Mouse (Mus musculus): Measurements from ENCODE around the gene Hoxd3.

Hoxd3 gene

DNA sequence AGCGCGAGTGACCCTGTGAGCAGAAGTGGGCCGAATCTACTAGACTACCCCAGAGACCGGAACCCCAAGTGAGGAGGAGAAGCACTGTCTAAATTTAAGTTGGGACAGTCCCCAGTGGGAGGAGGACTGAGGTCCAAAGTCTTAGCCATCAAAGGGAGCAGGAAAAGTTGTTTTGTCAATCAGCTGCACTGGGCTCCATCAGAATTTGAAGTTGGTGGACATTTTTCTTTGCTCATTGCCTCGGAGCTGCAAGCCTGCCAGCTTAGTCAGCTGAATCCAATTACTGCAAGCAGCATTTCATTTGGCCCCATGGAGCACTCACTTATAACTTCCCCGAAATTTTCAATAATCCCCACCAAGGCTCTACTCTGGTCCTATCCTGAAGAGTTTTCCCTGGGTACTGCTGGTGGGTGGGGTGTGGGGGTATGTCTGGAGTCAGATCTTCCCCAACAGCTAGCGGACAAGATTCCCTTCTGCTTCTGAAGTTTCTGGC is 25.9 kb downstream of the Hoxd3 start:
- in situ Hi-C loops (cut with MboI, MseI): loop anchor here in 1 of 2 experiments (25.0 kb wide), 2 partner anchors 850 to 1875 kb away; no protein-coding TSS in a partner anchor

DNA sequence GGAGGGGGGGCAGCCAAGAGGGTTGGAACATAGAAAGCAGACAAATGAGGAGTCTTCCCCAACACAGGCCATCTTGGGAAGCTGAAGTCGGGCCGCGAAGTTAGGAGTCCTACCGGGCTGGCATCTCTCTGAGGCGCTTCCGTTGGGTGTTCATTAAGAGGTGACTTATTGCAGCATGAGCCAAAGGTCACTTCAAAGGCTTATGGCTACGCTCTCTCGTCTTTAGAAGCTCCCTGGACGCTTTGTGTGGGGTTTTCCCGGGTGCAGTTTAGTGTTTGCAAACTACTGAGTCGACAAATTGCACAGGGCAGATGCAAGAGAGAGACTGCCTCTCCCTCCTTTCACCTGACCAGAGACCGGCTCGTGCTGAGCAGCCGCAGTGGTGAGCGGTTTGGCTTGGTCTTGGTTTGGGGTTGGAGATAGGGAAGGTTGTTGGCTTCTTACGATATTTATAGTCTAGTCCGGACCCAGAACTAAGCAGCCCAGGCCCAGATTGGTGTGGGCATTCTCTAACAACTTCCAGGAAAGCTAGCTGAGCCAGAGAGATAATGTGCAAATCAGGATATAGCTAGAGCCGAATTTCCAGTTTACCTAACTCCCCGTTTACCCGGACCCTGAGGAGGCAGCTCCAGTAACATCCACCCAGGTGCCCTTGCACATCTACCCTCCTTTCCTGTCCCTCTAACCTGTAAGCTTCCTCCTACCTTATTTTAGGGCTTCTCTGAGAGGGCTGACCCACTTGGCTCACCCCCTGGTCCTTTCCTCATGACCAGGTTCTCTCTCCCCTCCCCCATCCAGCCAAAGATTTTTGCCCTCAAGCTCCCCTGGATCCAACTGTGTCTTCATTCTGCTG is 27.1 kb downstream of the Hoxd3 start:
- in situ Hi-C loops (cut with MboI, MseI): loop anchor here in 1 of 2 experiments (25.0 kb wide), 2 partner anchors 848 to 1877 kb away; no protein-coding TSS in a partner anchor

- in situ Hi-C loops (cut with MboI, MseI): loop anchor here in 1 of 2 experiments (25.0 kb wide), 2 partner anchors 848 to 1877 kb away; no protein-coding TSS in a partner anchor
These were observed 27.7 kb downstream of the Hoxd3 start for GRCm38 (mm10) chr2:74739476-74739800.

- in situ Hi-C loops (cut with MboI, MseI): loop anchor here in 1 of 2 experiments (25.0 kb wide), 2 partner anchors 847 to 1878 kb away; no protein-coding TSS in a partner anchor
These were observed 28.1 kb downstream of the Hoxd3 start for GRCm38 (mm10) chr2:74739869-74740268.

GRCm38 (mm10) chr2:74740311-74741091 is 28.8 kb downstream of the Hoxd3 start:
- in situ Hi-C loops (cut with MboI, MseI): loop anchor here in 1 of 2 experiments (25.0 kb wide), 2 partner anchors 847 to 1878 kb away; no protein-coding TSS in a partner anchor

- in situ Hi-C loops (cut with MboI, MseI): loop anchor here in 1 of 2 experiments (25.0 kb wide), 2 partner anchors 846 to 1879 kb away; no protein-coding TSS in a partner anchor
These were observed 29.7 kb downstream of the Hoxd3 start for GRCm38 (mm10) chr2:74741252-74741978.

- in situ Hi-C loops (cut with MboI, MseI): loop anchor here in 1 of 2 experiments (25.0 kb wide), 2 partner anchors 845 to 1880 kb away; no protein-coding TSS in a partner anchor
These were observed 30.2 kb downstream of the Hoxd3 start for GRCm38 (mm10) chr2:74741979-74742277.

DNA sequence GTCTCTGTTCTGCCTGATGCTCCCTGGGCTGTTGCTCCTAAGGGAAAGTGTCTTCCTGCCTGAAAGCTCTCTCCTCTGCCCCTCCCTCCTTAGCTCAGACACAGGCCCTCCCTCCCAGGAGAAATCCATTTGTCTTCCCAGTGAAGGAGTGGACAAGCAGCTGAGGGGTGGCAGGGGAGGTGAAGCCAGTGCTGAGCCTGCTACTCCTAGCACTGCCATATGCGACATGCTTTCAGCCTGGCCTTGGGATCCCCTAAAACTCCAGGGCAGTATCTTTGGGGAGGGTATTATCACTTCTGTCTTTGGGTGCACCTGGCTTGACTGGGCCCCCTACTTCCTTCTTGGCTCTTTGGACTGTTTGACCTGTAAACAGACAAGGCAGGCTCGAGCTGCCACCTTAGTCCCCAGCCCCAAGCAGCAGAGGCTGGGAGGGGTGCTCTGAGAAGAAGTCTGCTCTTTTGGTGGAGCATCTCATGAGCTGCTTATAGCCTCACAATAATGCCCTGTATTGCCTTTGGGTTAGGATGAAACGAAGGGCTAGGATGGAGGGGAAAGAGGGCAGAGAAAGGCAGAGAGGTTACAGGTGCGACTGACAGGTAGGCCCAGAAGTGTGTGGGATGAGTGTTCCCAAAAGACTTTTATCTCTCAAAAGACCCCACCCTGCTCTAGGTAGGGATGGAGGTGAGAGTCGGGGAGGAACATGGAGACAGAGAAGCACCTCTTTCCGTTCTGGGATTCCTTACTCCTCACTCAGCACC is 34.0 kb downstream of the Hoxd3 start:
- in situ Hi-C loops (cut with MboI, MseI): loop anchor here in 1 of 2 experiments (25.0 kb wide), 2 partner anchors 842 to 1883 kb away; no protein-coding TSS in a partner anchor

- in situ Hi-C loops (cut with MboI, MseI): loop anchor here in 1 of 2 experiments (25.0 kb wide), 2 partner anchors 841 to 1884 kb away; no protein-coding TSS in a partner anchor
These were observed 34.7 kb downstream of the Hoxd3 start for GRCm38 (mm10) chr2:74746298-74746921.

- in situ Hi-C loops (cut with MboI, MseI): loop anchor here in 1 of 2 experiments (25.0 kb wide), 2 partner anchors 840 to 1885 kb away; no protein-coding TSS in a partner anchor
These were observed 35.3 kb downstream of the Hoxd3 start for GRCm38 (mm10) chr2:74747006-74747405.

DNA sequence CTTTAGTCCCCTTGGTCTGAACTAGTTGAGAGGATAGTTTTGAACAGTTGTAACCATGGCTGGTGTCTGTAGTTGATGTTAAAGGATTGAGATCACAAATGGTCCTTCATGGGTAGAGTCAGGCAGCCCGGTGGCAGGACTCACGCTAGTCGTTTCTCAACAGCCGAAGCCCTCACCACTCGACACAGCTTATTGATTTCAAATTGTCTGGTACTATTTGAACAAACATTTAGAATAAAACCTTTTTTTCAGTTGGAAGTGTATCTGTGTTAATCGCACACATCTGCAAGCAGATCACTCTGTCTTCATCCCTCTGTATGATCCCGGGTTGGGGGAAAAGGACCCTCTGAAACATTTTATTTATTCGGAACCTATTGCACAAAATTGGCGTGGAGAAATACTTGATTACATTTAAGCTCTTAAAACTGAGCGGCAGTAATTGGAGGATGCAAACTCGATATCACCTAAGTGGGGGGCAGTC is 36.0 kb downstream of the Hoxd3 start:
- in situ Hi-C loops (cut with MboI, MseI): loop anchor here in 1 of 2 experiments (25.0 kb wide), 2 partner anchors 840 to 1885 kb away; no protein-coding TSS in a partner anchor

DNA sequence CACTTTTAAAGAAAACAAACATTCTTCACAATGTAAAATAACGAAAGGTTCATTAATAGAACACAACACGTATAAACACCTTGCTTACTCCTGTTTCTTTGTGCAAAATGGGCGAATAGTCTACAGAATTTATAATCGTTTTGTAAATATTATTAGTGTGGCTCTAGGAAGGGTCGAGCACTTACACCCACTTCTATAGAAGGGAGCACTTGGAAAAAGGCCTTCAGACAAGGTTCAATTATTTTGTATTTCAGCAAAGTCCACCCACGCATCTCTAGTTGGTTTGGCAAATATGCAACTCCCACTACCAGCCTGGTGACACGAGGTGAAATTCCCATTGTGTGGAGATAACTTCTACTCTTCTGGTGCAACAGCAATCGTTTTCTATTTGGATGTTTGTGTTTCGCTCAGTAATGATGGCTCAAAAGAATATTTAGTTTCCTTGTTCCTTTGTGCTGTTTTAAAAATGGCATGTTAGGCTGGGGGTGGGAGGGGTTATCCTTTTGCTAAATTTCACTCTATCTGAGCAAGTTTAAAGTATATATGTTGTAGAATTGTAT is 36.8 kb downstream of the Hoxd3 start:
- in situ Hi-C loops (cut with MboI, MseI): loop anchor here in 1 of 2 experiments (25.0 kb wide), 2 partner anchors 839 to 1886 kb away; no protein-coding TSS in a partner anchor

GRCm38 (mm10) chr2:74749337-74750121 is 37.8 kb downstream of the Hoxd3 start:
- in situ Hi-C loops (cut with MboI, MseI): loop anchor here in 1 of 2 experiments (25.0 kb wide), 2 partner anchors 838 to 1887 kb away; no protein-coding TSS in a partner anchor

DNA sequence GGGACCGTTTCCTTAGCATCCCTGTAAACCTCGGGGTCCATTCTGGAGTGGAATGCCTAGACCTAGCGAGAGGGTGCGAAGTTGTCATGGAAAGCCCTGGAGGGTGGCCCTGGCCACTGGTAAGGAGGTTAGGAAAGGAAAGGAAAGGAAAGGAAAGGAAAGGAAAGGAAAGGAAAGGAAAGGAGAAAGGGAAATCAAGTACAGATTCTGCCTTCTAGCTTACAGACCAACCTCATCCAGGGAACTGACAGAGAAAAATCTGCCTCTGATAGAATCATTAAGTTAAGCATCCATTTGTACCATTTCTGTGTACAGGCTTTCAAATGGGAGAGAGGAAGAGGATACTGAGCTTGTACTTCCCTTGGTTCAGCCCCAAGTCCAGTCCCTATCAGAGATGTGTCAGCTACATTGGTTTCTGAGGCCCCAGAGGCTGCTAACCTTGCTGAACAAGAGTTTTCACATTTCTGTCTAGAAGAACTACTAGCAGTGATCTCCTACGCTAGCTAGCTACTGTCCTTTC is 39.1 kb downstream of the Hoxd3 start:
- in situ Hi-C loops (cut with MboI, MseI): no loop called here

- in situ Hi-C loops (cut with MboI, MseI): no loop called here
These were observed 40.1 kb downstream of the Hoxd3 start for GRCm38 (mm10) chr2:74751861-74752260.

GRCm38 (mm10) chr2:74752431-74753174 is 40.9 kb downstream of the Hoxd3 start:
- in situ Hi-C loops (cut with MboI, MseI): no loop called here

GRCm38 (mm10) chr2:74753175-74753523 is 41.4 kb downstream of the Hoxd3 start:
- in situ Hi-C loops (cut with MboI, MseI): no loop called here

Measured in T-helper 17 cell (primary cell).